Mouse (Mus musculus) splenic B cell, adult 2 months (primary cell): ENCODE measurements at regions not wholly inside any gene's neighbourhood (a gene's known extent, or its start where the extent isn't known, plus 50 kb on each side); places are given as distances from the start of the nearest gene placed in this dataset.
A peak's percentile ranks its signal among the peaks of the same experiment; 100 is the strongest.

Experiments
- DNase-seq: peaks from one replicate; pipeline ENCODE4 v3.0.0-alpha.2; 2011; ENCODE audit warnings: low read depth, low spot score
- H3K27me3 ChIP-seq: 2 replicates; pipeline ENCODE4 v1.6.1; 2012; ENCODE audit warnings: mild to moderate bottlenecking, low read length, moderate library complexity, mixed read lengths; ENCODE audit not compliant: control insufficient read depth, poor library complexity, insufficient read depth, severe bottlenecking
- H3K36me3 ChIP-seq: 2 replicates; pipeline ENCODE4 v1.6.1; 2012; ENCODE audit warnings: mild to moderate bottlenecking, low read length, moderate library complexity, mixed read lengths; ENCODE audit not compliant: control insufficient read depth, poor library complexity, insufficient read depth, severe bottlenecking

DNA sequence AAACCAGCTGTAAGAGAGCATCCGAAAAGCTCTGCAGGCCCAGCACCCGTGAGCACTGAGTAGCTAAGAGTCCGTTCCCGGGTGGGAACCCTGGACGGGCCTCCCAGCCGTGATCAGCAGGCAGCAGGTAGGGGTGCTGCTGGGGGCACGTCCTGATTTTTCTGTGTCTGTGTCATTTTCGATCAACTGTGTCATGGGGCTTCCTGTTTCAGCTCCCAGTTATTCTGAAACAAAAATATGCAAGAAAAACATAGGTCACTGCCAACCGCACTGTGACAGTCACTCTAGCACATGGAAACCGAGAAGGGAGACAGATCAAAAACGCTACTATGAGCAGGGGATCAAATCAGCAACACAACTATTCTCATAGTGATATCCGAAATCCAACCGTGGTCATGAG lies 218.8 kb upstream of the Spdye4c start:
- no peaks in the 10 kb centered on the region for H3K36me3 ChIP-seq
- no peak for DNase-seq
- H3K27me3 ChIP-seq = no peaks in the 10 kb centered on the region

DNA sequence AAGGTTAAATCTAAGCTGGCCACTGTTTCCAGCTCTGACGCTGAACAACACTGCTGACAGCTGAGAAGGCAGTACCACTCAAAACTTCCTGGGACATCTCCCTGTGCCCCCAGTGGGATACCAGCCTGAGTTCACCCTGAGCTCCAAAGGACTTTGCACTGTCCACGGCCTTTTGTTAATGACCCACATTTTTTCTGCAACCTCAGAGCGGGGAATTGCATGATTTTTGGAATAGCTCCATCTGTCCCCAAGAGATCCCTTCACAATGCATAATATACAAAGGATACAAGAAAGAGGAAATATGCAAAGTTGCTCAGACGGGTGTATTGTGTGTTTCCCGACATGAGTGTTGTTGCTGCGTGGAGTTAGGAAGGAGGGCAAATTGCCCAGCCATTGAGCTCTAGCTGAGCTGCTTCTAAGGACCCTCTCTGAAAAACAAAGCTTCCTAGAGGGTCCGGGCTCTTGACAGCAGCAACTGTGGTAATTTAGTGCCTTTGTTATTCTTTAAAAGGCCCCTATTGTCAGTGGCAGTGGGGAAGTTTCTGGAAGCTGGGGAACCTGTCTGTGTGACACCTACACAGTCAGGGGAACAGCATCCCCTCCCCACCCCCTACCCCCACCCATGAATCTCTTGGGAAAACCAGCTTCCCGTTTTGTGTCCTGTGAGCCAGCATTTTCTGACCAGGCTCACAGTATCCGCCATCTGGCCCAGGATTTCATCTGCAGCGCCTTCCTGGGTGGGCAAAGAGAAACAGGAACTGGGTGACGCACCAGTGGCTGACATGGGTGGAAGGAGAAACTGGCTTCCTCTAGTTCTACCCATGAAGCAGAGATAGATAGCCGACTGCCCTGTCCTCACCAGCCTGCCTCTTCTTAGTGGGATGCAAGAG lies 217.4 kb upstream of the Spdye4c start:
- Histone ChIP-seq H3K36me3 (no peaks in the 10 kb centered on the region), H3K27me3 (no peaks in the 10 kb centered on the region)
- DNase-seq = peak; percentile 91

DNA sequence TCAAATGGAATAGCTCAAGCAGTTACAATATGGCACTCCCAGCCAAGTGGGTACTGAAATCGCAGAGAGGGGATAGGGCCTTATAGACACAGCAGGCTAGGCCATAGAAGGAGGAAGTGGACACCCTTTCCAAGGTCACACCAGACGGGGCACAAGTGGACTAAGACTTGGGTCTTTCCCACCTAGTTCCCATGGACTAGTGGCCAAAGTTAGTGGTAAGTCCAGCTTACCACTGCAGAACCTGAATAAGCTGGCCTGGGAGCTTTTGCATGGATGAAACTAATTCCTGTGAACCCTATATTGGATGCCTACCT lies 216.8 kb upstream of the Spdye4c start:
- Histone ChIP-seq H3K36me3 (no peaks in the 10 kb centered on the region), H3K27me3 (no peaks in the 10 kb centered on the region)
- DNase-seq = no peak

DNA sequence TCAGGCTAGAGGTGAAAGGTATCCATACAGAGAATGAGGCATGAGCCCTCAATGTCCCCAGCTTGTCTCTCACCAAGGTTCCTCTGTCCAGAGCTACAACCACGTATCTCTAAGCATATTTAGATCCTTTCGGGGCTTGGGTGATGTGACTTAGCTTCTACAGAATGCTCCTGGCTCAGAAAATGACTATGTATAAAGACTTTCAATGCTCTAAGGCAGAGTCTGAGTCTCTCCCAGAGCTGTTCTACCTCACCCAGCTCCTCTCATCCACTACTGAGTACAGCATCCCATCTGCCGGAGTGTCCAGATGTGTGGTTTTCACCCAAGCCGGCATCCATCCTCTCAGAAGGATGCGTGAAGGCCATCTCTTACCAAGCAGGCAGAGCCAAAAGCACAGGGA lies 216.1 kb upstream of the Spdye4c start:
- H3K27me3 ChIP-seq = no peaks in the 10 kb centered on the region
- no peak for DNase-seq
- no peaks in the 10 kb centered on the region for H3K36me3 ChIP-seq

DNA sequence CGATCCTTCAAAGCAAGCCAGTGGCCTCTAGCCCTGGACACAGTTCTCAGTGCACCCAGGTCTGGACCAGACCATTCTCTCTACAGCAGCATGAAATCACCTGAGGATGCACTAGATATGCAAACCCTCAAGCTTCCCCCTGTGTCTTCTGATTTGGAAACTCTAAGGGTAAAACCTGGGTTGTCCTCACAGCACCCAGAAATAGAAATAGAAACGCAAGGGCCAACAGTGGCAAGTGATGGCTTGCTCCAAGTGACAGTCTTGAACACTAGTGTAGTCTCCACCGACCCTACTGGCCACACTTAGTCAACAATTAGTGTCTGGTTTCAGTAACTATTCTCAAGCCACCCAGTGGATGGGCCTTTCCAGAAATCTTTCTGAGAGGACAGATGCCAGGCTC lies 215.2 kb upstream of the Spdye4c start:
- no peak for DNase-seq
- H3K27me3 ChIP-seq = no peaks in the 10 kb centered on the region
- no peaks in the 10 kb centered on the region for H3K36me3 ChIP-seq

DNA sequence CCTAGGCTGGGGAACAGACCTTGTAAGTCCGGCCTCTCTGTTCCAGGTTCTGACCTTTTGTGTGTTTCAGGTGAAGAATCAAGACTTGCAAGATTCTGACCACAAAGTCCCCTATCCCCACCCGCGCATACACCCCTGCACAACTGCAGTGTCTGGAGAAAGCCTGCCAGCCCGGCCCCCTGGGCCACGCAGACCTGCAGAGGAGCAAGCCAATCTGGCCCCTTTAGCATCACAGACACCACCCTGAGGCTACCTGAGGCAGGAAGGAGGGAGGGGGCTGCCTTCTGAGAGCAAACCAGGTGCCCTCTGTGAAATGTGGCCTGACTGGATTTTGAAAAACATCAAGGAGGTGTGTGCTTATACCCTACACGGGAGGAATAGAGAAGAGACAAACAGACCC lies 213.8 kb upstream of the Spdye4c start:
- no peaks in the 10 kb centered on the region for H3K27me3 ChIP-seq
- no peaks in the 10 kb centered on the region for H3K36me3 ChIP-seq
- no peak for DNase-seq

DNA sequence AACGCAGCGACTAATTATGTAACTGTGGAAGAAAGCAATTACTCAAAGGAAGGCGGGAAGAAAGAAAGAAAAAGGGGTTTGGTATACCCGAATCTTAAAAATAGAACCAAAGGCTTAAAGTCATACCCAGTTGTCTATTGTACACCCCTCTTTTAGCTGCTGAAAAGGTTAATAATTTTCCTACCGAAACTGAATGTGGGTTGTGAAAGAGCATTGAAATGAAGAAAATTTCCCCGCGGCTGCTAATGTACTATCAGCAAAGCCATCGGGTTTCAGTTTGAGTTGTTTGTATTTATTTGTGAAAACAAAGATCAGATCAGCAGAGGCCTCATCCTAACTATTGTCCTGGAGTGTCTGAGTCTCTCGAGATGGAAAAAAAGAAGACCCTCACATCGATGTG lies 213.3 kb upstream of the Spdye4c start:
- no peaks in the 10 kb centered on the region for H3K36me3 ChIP-seq
- H3K27me3 ChIP-seq = no peaks in the 10 kb centered on the region
- peak; percentile 25 for DNase-seq

DNA sequence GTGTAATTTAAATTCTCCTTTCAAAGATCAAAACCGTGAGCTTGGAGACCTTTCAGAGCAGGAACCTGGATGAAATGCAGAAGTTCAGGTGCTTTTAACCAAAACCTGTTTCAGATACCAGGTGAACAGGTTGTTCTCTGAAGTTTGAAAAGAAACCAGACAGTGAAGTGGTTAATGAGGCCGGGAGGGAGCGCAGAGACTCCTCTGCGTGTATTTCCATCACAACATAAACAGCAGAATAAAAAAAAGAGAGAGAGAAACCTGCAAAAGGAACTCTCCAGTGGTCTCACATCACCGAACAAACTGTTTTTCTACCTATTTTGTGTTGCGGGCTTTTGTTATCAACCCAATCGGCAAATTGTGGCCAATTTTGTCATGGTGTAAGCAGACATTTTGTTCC lies 212.6 kb upstream of the Spdye4c start:
- peak; percentile 29 for DNase-seq
- Histone ChIP-seq H3K36me3 (no peaks in the 10 kb centered on the region), H3K27me3 (no peaks in the 10 kb centered on the region)

DNA sequence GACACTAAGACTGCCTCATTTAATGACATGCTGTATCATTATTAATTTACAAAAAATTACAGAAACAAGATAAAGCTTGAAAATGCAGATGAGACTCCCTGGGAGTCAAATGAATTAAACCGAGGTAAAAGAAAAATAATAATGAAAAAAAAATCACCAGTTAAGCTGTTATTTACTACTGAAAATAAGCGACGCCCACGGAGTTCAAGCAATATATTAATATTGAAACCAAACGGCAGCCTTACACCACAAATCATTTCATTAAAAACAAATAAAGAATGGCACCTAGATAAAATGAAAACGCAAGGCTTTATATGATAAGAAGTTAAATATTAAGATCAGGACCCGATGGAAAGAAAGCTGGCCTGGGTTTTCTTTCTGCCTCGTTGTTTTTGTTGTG lies 211.9 kb upstream of the Spdye4c start:
- H3K27me3 ChIP-seq = no peaks in the 10 kb centered on the region
- no peak for DNase-seq
- no peaks in the 10 kb centered on the region for H3K36me3 ChIP-seq

DNA sequence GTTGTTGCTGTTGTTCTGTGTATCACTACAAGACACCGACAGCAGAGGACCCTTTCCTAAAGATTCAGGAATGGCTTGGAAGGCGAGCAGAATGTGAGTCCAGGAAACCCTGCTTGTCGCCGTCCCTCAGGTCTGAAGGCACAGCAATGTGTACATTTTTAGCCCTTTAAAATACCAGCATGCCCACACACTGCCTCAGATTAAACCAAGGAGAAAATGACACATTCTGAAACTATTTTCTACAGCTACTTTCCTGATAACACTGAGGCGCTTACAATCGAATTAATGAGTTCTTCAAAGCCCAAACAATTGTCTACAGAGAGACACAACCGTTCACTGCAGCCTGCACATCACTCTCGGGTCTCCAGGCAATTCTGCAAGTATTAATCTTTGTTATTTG lies 211.5 kb upstream of the Spdye4c start:
- no peaks in the 10 kb centered on the region for H3K36me3 ChIP-seq
- DNase-seq = no peak
- H3K27me3 ChIP-seq = no peaks in the 10 kb centered on the region

DNA sequence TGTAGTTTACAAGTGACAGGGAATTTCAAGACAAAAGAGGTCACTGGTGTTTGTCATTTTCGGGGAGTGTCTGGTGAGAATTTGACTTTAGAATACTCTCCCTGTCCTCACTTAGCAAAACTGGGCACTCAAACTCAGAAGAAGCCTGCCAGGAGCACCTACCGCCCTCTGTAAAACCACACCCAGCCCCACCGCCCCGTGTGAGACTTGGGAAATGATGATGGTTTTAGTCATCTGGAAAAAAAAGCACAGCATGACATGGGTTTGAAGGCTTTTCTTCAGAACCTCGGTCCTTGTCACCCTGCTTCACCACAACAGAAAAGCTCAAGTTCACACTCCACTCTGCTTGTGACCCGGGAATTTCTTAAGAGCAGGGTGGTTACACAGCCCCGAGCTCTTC lies 210.4 kb upstream of the Spdye4c start:
- Histone ChIP-seq H3K27me3 (no peaks in the 10 kb centered on the region), H3K36me3 (no peaks in the 10 kb centered on the region)
- no peak for DNase-seq

DNA sequence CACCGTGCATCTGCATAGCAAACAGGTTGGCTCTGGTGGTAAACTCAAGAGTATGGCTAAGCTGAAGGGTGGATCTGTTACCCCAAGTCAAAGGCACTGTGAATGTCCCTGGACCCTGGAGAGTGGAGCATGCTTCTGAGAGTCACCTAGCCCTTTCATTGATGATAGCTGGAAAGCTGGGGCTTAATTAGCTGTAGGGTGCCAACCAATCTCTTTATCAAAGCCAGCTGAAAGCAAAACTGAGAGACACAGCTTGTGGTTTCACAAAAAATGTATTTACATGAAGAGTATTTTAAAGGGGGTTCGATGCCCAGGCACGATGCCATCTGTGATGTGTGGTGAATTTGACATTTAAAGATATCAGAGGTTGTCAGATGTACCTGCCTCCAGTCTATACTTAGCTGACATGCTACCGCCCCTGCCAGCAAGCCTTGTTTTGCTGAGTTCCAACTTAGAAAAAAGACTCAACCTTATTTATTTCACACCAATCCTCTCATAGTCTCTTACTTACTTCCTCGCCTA lies 209.3 kb upstream of the Spdye4c start:
- H3K27me3 ChIP-seq = no peaks in the 10 kb centered on the region
- H3K36me3 ChIP-seq = no peaks in the 10 kb centered on the region
- DNase-seq = no peak

DNA sequence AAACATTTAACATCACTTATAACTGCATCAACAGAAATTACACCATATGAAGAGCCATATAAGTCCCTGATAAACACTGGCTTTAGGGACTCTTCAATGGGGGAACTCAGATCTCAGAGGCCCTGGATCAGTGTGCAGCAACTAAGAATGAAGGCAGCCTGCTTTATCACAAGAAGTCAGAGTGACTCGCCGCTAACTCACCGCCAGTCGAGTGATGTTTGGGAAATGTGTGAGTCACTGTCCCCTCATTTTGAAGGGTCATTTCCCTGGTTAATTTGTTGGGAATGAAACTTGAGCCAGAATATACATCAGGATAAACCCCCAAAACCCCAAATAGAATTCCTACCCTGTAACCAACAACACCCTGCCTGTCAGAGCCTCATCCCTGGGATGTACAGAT lies 208.5 kb upstream of the Spdye4c start:
- no peak for DNase-seq
- Histone ChIP-seq H3K27me3 (no peaks in the 10 kb centered on the region), H3K36me3 (no peaks in the 10 kb centered on the region)

DNA sequence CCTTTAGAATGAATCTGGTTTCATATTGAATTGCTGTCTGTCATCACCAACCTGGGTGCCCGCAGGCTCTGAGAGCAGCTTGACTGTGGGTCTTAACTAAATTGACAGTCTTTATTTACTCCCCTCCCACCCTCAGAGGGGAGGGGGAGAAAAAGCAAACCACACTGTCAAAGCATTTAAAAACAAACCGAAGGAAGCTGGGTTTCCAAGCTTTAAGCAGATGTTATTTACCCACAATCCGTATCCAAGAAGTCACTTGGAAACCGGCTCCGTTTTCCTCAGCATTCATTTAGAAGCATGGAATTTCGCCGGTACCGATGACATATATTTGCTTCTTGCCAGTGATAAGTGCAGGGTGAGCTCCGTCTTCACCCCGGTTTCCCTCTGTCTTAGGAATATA lies 206.4 kb upstream of the Spdye4c start:
- no peaks in the 10 kb centered on the region for H3K27me3 ChIP-seq
- no peak for DNase-seq
- H3K36me3 ChIP-seq = no peaks in the 10 kb centered on the region

DNA sequence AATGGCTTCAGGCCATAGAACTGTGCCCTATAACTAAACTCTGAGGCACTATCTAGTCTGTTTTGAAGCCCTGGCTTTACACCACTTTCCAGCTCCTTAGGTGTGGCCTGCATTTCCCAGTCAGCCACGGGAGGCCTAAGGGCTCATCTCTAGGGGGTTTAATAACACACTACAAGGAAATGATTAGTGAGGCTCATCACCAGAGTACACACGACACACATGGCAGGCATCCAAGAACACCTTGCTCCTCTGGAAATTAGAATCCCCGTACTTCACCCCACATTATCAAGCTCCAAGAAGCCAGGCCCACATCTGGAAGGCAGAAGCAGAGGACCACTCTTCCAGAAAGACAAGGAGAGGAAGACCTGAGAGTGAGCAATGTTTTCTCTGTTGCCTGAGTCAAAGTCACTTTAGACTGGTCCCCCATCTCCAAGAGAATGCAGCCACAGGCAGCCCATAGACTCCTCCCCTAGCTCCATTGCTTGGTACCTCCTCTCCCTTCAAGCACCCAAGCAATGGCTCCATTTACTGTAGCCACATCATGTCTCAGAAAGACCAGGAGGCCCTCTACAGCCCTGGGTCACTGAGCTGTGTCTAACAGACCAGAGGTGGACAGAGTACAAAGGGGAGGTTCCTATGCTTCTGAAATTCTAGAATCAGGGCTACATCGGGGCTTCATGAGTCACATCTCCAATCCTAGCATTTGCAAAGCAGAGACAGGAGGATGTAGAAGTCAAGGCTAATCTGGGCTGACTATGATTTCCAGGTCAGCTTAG lies 204.0 kb upstream of the Spdye4c start:
- H3K36me3 ChIP-seq = no peaks in the 10 kb centered on the region
- DNase-seq = no peak

More for the DNA sequence above, 204.0 kb upstream of the Spdye4c start:
- H3K27me3 ChIP-seq = no peaks in the 10 kb centered on the region
